Mouse (Mus musculus): ENCODE measurements around the gene Adtrp. TPM values are rescaled to one million over a fixed set of nuclear protein-coding genes. Genes with fewer than 3 reads are reported as not detected.

Adtrp gene
- polyA plus RNA-seq, 2 experiments, result 0.36 to 0.50 TPM

GRCm38 (mm10) chr13:41786640-41787039 lies 60.8 kb downstream of the Adtrp start:
- H3K4me2 ChIP-seq (ENCODE audit: low read depth), result no peak overlapping the region
- H3K36me3 ChIP-seq (replicated peaks; ENCODE audit: control insufficient read depth, insufficient read depth, low read depth), result no peaks in the 10 kb centered on the region
- 50% methylated on average over 3 of the region's 3 CpGs for WGBS (ENCODE audit: insufficient replicate concordance)
- no peaks in the 10 kb centered on the region for H3K27me3 ChIP-seq (ENCODE audit: control insufficient read depth, insufficient read depth, low read length)
- H3K9ac ChIP-seq (replicated peaks), result no peak overlapping the region
- no peak for TF ChIP-seq EP300 (IDR thresholded peaks at IDR 0.05; ENCODE audit: low read depth)
- no peak for TF ChIP-seq CTCF (IDR thresholded peaks at IDR 0.05; ENCODE audit: low read depth)
- no peak for DNase-seq (ENCODE audit: low read depth in 3 of 3, low spot score in 3 of 3)
- H3K27ac ChIP-seq, result no peak overlapping the region
- no peak overlapping the region for H3K4me3 ChIP-seq (ENCODE audit: insufficient read depth in 1 of 2, low read depth in 2 of 2, low read length in 2 of 2)
- H3K9me3 ChIP-seq (ENCODE audit: control insufficient read depth, low read length), result no peaks in the 10 kb centered on the region
- no peaks in the 10 kb centered on the region for H3K4me1 ChIP-seq (replicated peaks; ENCODE audit: control insufficient read depth in 2 of 2, insufficient read depth in 2 of 2, low read length in 1 of 2)
- ATAC-seq (ENCODE audit: insufficient read depth), result no peak

- no peak for DNase-seq (ENCODE audit: low read depth in 3 of 3, low spot score in 3 of 3)
- no peak for ATAC-seq (ENCODE audit: insufficient read depth)
- Histone ChIP-seq H3K27ac (no peak overlapping the region), H3K4me1 (replicated peaks; ENCODE audit: control insufficient read depth in 2 of 2, insufficient read depth in 2 of 2, low read length in 1 of 2) (no peaks in the 10 kb centered on the region), H3K4me2 (ENCODE audit: low read depth) (no peak overlapping the region), H3K9ac (replicated peaks) (no peak overlapping the region), H3K27me3 (ENCODE audit: control insufficient read depth, insufficient read depth, low read length) (no peaks in the 10 kb centered on the region), H3K36me3 (replicated peaks; ENCODE audit: control insufficient read depth, insufficient read depth, low read depth) (no peaks in the 10 kb centered on the region), H3K4me3 (ENCODE audit: insufficient read depth in 1 of 2, low read depth in 2 of 2, low read length in 2 of 2) (no peak overlapping the region), H3K9me3 (ENCODE audit: control insufficient read depth, low read length) (no peaks in the 10 kb centered on the region)
- TF ChIP-seq CTCF (IDR thresholded peaks at IDR 0.05; ENCODE audit: low read depth), result no peak
- TF ChIP-seq EP300 (IDR thresholded peaks at IDR 0.05; ENCODE audit: low read depth), result no peak
- WGBS (ENCODE audit: insufficient replicate concordance), result 68% methylated on average over 7 of the region's 7 CpGs
Observed at GRCm38 (mm10) chr13:41784889-41785701, 62.4 kb downstream of the Adtrp start.

- no peak overlapping the region for H3K4me3 ChIP-seq (ENCODE audit: insufficient read depth in 1 of 2, low read depth in 2 of 2, low read length in 2 of 2)
- H3K36me3 ChIP-seq (replicated peaks; ENCODE audit: control insufficient read depth, insufficient read depth, low read depth), result no peaks in the 10 kb centered on the region
- no peaks in the 10 kb centered on the region for H3K27me3 ChIP-seq (ENCODE audit: control insufficient read depth, insufficient read depth, low read length)
- H3K9ac ChIP-seq (replicated peaks), result no peak overlapping the region
- ATAC-seq (ENCODE audit: insufficient read depth), result no peak
- TF ChIP-seq EP300 (IDR thresholded peaks at IDR 0.05; ENCODE audit: low read depth) (no peak), CTCF (IDR thresholded peaks at IDR 0.05; ENCODE audit: low read depth) (no peak)
- WGBS (ENCODE audit: insufficient replicate concordance), result 65% methylated on average over 4 of the region's 4 CpGs
- no peaks in the 10 kb centered on the region for H3K9me3 ChIP-seq (ENCODE audit: control insufficient read depth, low read length)
- no peaks in the 10 kb centered on the region for H3K4me1 ChIP-seq (replicated peaks; ENCODE audit: control insufficient read depth in 2 of 2, insufficient read depth in 2 of 2, low read length in 1 of 2)
- no peak for DNase-seq (ENCODE audit: low read depth in 3 of 3, low spot score in 3 of 3)
- no peak overlapping the region for H3K4me2 ChIP-seq (ENCODE audit: low read depth)
- H3K27ac ChIP-seq, result no peak overlapping the region
Observed at GRCm38 (mm10) chr13:41780296-41780695, 67.2 kb downstream of the Adtrp start.

- H3K27me3 ChIP-seq (ENCODE audit: control insufficient read depth, insufficient read depth, low read length), result no peaks in the 10 kb centered on the region
- TF ChIP-seq EP300 (IDR thresholded peaks at IDR 0.05; ENCODE audit: low read depth) (no peak), CTCF (IDR thresholded peaks at IDR 0.05; ENCODE audit: low read depth) (no peak)
- H3K36me3 ChIP-seq (replicated peaks; ENCODE audit: control insufficient read depth, insufficient read depth, low read depth), result no peaks in the 10 kb centered on the region
- no peak overlapping the region for H3K9ac ChIP-seq (replicated peaks)
- no peaks in the 10 kb centered on the region for H3K9me3 ChIP-seq (ENCODE audit: control insufficient read depth, low read length)
- ATAC-seq (ENCODE audit: insufficient read depth) (no peak), DNase-seq (ENCODE audit: low read depth in 3 of 3, low spot score in 3 of 3) (no peak)
- no peak overlapping the region for H3K27ac ChIP-seq
- 61% methylated on average over 9 of the region's 9 CpGs for WGBS (ENCODE audit: insufficient replicate concordance)
- H3K4me1 ChIP-seq (replicated peaks; ENCODE audit: control insufficient read depth in 2 of 2, insufficient read depth in 2 of 2, low read length in 1 of 2), result no peaks in the 10 kb centered on the region
- H3K4me2 ChIP-seq (ENCODE audit: low read depth), result no peak overlapping the region
- no peak overlapping the region for H3K4me3 ChIP-seq (ENCODE audit: insufficient read depth in 1 of 2, low read depth in 2 of 2, low read length in 2 of 2)
Observed at GRCm38 (mm10) chr13:41779603-41780180, 67.8 kb downstream of the Adtrp start.

GRCm38 (mm10) chr13:41773812-41774376 lies 73.6 kb downstream of the Adtrp start:
- ATAC-seq (ENCODE audit: insufficient read depth), result no peak
- no peak for DNase-seq (ENCODE audit: low read depth in 3 of 3, low spot score in 3 of 3)
- H3K4me3 ChIP-seq (ENCODE audit: insufficient read depth in 1 of 2, low read depth in 2 of 2, low read length in 2 of 2), result no peak overlapping the region
- TF ChIP-seq EP300 (IDR thresholded peaks at IDR 0.05; ENCODE audit: low read depth), result no peak
- no peak for TF ChIP-seq CTCF (IDR thresholded peaks at IDR 0.05; ENCODE audit: low read depth)
- no peaks in the 10 kb centered on the region for H3K36me3 ChIP-seq (replicated peaks; ENCODE audit: control insufficient read depth, insufficient read depth, low read depth)
- H3K27ac ChIP-seq, result no peak overlapping the region
- 62% methylated on average over 4 of the region's 4 CpGs for WGBS (ENCODE audit: insufficient replicate concordance)
- H3K4me1 ChIP-seq (replicated peaks; ENCODE audit: control insufficient read depth in 2 of 2, insufficient read depth in 2 of 2, low read length in 1 of 2), result no peaks in the 10 kb centered on the region
- no peak overlapping the region for H3K9ac ChIP-seq (replicated peaks)
- no peaks in the 10 kb centered on the region for H3K27me3 ChIP-seq (ENCODE audit: control insufficient read depth, insufficient read depth, low read length)
- no peaks in the 10 kb centered on the region for H3K9me3 ChIP-seq (ENCODE audit: control insufficient read depth, low read length)
- H3K4me2 ChIP-seq (ENCODE audit: low read depth), result no peak overlapping the region

Data from liver, embryonic 14.5 days (tissue).